Mouse (Mus musculus) frontal cortex, postnatal 10 days (tissue): Measurements from ENCODE around the gene Epha4.

ENCODE experiments used
- DNase-seq, 2 experiments: peaks; one replicate each; pipeline ENCODE4 v3.0.0; 2022; ENCODE audit warnings: low spot score in 2 of 2, mixed read lengths in 1 of 2

The Epha4 gene

GRCm38 (mm10) chr1:77514963-77515650, at the start of gene Epha4:
Epha4 (minus strand) TSS chr1:77515088.
- peak; percentile 91 to 92 for DNase-seq

DNA sequence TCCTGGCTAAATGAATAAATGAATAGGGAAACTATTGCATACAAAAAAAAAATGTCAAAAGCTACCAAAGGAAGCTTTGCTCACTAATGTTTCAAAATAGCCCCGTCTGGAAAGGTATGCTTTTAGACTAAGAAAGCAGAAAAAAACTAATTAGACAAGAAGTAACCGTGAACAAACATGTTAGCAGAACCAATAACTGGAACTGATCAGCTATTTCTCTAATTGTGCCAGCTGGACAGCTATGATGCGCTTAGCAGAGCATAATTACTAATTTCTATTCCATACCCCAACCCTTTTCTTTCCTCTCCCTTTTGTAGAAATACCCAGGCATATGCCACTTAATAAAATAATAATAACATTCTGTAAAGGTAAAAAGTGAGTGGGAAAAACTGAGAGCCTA, 41.3 kb upstream of the Epha4 start:
- DNase-seq = no peak

DNA sequence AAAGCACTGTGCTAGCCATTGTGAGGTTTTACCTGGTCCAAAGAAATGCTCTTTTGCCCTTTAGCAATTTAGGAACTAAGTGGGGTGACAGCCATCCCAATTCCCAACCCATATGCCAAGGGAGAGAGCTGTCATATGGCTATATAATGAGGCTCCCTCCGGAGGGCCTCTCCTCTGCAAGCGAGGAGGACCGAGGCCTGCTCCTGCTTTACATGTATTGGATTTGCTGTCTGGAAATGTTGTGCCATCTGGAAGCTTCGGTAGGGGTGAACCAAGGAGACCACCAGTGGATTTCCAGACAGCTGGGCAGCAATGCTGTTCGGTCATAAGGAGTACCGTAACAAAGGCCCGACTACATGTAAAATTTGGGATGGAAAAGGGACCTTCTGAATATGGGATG, 37.0 kb upstream of the Epha4 start:
- DNase-seq = no peak

DNA sequence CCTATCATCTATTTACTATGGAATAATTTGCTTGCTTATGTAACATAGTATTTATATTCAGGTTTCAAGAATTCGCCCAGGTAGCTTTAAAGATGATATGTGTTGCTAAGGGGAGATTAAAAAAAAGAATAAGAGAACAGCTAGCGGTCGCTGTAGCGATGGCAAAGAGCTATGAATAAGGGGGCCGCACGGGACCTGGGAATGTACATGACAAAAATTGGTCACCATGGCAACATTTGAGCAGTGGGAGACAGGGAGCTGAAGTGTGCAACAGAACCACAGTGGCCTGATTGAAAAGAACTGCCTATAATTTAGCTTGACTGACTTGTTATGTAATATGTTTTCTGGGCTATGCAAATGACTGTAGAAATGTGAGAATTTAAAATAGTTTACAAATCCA, 30.8 kb upstream of the Epha4 start:
- DNase-seq = peak; percentile 48 to 65

DNA sequence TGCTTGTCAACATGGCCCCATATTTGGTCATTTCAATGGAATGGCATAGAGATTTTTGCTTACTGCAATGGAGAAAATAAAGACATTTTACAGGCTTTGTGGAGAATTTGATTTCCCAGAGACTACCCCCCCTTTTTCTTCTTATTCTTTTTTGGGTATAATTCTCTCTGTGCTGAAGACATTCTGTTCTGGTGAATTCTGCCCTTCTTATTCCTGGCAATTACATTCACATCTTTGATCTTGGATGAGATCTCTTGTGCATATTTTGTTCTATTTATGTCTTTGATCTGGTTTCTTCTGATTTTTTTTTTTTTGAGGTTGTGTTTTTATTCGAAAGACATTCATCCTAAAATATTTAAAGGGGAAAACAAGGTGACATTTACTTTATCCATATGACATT, 30.1 kb upstream of the Epha4 start:
- no peak for DNase-seq

GRCm38 (mm10) chr1:77544279-77544678, 29.4 kb upstream of the Epha4 start:
- no peak for DNase-seq

DNA sequence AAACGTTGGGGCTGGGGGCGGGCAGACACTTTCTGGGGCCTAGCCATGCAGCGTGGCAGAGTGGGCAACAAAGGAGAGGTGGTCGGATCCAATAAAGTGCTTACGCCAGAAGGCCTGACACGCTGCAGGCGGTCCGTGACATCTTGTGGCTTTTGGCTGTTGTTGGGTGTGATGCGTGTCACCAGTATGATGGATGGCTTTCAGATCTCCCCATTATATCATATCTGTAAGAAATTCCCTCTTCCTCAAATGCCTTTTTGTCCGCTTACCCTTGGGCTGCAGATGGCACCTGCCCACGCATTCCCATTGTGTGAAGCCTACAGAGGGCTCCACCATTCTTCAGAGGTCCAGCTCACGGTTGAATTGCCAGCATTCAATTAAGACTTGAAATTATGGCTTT, 25.1 kb upstream of the Epha4 start:
- DNase-seq = no peak

DNA sequence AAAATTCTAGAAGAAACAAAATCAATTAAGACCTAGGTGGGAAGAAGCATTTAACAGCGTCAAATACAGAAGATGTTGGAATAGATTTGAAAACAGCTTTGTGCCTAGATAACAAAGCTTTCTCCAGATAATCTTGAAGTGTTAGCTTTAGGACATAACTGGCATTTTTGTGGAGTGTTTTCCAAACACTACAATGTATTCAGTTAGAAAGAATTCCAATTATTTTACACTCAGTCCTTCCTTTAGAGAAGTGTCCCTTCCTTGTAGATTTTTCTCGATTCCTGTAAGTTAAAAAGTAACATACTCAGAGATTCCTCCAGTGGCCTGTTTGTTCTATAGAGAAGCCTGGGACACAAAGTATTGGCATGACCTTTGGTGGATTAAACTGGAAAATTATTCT, 23.7 kb upstream of the Epha4 start:
- no peak for DNase-seq

GRCm38 (mm10) chr1:77535905-77536304, 21.0 kb upstream of the Epha4 start:
- DNase-seq = no peak

GRCm38 (mm10) chr1:77532576-77533183, 17.8 kb upstream of the Epha4 start:
- DNase-seq = no peak

DNA sequence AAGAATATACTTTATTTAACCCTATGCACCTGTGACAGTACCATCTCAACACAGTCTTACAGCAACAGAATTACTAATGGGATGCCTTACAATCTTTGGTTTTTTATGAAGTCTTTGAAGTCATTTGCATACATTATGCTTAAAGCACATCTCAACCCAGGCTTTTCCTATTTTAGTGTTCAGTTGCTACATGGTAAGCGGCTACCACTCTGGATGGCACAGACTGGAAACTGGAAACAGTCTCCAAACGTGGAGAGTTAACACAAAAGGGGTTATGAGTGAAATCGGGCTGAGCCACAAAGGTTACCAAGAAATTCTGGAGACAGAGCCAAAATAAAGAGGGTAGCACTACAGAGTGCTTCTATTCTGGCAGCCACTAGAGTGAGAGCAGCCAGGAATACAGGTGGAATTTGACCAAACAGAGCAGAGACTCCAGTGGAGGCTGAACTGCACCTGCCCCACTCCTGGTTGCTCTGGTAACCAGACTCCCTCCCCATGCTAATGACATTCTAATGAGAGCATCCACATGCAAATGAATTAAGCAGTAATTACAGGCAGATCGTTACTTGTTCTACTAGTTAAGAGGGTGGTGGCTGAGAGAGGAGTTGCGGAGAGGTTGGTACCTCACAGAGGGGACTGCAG, 17.2 kb upstream of the Epha4 start:
- no peak for DNase-seq

- DNase-seq = no peak
Measured at GRCm38 (mm10) chr1:77525082-77525481, 10.2 kb upstream of the Epha4 start.

DNA sequence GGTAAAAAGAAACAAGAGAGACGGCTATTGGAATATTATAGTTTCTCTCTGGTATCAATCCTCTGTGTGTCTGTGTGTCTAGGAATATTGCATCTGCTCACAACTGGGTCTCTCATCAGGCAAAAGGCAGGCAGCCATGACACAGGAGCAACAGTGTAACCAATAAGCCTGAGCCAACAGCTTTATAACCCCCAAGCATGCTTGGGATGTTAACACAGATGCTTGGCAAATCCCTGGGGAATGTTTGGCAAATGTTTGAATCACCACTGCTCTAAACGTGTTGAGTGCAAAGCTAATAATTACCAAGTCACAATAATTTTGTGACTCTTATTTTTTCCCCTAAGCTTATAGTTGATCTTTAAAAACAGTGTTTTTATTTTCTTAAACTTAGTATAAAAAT, 8.5 kb upstream of the Epha4 start:
- no peak for DNase-seq

DNA sequence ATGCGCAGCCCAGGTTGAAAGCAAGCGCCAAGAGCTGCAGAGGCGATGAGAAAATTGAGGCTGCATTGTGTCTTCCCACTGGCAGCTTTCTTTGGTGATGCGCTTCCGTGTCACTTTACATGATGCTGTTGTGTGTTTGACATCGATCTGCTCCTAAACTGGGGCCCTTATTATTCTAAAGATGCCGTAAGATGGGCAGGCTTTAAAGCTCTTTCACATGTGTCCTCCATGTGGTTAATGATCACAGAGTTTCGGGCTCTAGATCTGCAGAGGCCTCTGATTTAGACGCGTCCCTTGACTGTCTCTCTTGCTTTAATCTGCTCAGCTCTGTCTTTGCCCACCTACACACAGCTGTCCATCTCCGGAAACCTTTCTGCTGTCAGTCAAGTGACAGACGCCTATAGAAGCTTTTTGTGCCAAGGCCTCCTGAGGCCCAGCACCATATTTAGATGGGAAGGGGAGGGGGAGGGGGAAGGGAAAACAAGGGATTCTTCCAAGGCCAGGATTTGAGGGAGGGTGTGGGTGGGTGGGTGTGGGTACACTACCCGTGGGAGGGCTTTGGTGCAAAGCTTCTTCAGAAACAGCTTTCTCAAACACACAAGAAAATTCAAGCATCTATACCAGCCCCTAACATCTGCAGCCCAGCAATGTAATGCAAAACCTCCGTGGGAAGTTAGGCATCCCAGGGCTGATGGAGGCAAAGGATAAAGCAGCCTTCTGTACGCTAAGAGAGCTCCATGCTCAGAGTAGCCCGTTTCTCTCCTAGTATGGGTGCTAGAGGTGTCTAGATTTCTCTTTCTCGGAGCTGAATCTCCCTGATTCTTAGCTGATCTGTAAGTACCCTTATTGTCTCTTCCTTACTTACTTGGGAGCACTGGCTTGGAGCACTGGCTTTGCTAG, 7.0 kb upstream of the Epha4 start:
- DNase-seq = no peak

- no peak for DNase-seq
Measured at GRCm38 (mm10) chr1:77518715-77519114, 3.8 kb upstream of the Epha4 start.

DNA sequence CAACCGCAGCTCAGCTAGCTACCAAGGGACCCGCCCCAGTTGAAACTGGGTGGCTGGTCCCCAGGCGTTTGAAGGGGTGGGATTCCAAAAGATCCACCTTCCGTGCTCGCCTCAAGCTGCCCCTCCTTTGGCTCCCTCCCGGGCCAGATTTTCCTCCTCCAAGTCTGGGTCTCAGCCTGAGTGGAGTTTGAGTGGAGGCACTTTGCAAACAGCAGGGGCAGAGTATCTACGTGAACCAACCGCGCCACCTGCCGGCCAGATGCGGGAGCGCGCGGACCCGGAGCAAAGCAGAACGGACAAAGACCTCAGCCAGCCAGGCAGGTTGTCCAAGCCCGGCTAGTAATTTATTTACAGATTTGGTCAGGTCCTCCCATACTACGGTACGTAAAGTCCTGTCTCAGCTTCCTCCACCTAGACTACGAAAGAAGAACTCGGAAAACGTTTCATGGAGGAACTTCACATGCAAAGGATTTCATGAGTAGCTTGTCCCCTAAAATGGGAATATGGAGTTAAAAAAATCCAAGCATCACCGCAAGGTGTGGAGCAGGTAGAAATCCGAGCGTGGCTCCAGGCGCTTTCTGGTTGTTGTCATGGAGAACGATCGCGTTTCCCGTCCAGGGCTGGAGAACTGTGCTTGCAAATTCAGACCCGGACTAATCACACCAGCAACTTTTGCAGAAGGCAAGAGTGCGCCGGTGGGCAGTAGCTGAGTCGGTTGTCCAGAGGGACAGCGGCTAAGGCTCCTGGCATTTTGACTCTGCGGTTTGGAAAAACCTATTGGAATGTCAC, 1.5 kb upstream of the Epha4 start:
- peak; percentile 83 to 92 for DNase-seq

DNA sequence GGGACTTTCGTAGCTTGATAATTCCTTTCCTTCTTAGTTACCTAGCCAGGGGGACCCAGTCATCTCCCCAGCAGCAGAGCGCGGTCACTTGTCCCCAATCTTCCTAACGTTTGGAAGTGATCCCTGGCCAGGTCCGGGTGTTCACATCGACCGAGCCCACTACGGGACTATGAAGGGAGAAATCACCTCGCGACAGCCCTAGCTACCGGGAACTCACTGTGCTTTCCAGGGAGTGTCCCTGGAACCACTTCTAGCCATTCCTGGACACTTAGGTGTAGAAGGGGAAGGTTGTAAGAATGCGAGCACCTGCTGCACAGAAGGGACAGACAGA, 728 bp upstream of the Epha4 start:
- DNase-seq = no peak

- peak in 1 of 2 experiments; percentile 50 for DNase-seq
Measured at GRCm38 (mm10) chr1:77514325-77514962, 444 bp downstream of the Epha4 start.

- no peak for DNase-seq
Measured at GRCm38 (mm10) chr1:77513959-77514324, 946 bp downstream of the Epha4 start.

- DNase-seq = peak; percentile 49
Measured at GRCm38 (mm10) chr1:77513411-77513941, 1.4 kb downstream of the Epha4 start.
